Mouse (Mus musculus) testis, postnatal 14 days (tissue): ENCODE measurements at regions not wholly inside any gene's neighbourhood (a gene's known extent, or its start where the extent isn't known, plus 50 kb on each side); places are given as distances from the start of the nearest gene placed in this dataset.
"Not testable (repeated sequence)": the region's sequence is repeated elsewhere in the genome, so short reads cannot be mapped to it uniquely, and the experiment has no call there.

Source experiments
- DNase-seq: peaks from one replicate; pipeline ENCODE4 v3.0.0; 2021; ENCODE audit warnings: low spot score

DNA sequence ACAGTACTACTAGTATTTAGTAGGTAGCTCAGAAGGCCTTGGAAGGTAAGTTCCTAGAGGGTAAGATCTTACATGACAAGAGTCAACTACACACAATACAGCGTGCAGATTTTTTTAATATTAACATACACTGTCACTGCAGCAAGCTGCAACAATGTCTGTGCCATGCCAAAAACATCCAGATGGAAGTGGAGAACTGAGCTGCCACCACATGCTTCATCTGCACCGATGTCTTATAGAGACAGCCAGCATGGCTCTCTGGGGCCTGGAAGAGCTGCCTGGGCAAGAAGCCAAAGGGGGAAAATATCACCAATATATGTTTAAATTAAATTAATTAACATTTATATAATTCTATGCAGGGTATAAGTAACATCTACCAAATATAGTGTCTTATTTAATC is 795.3 kb downstream of the Cypt12 start:
- DNase-seq: no peak

DNA sequence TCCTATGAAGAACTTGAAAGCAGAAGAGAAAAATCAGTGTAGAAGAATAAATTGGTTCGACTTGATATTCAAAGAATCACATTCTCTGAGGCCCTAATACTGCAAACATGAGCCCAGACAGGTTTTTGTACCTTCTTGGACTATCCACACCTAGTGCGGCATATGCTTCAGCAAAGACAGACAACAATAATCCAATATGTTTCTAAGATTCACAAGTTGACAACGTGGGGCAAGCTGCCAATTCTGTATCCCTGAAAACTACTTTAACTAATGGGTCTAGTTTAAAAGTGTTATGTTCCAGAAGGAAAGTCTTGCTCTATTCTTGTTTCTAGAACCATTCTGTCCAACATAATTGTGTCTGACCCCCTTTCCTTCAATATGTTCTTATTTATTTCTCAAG is 796.0 kb downstream of the Cypt12 start:
- no peak for DNase-seq

DNA sequence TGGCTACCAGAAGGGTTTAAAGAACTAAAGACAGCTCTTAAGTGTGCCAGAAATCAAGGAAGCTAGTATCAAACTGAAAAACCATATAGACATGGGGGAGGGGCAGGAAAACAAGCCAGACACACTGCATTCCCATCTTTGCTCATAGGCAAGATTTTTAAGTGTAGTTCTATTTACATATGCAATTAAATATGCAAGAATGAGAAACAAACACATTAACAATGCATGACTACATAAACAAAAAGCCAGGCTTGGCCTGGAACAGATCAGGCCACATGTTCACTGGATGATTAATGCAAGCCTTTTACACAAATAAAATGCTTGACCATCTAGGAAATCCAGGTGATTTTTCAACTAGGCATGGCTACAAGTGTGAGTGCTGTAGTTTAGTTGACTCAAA is 798.0 kb downstream of the Cypt12 start:
- DNase-seq: no peak

DNA sequence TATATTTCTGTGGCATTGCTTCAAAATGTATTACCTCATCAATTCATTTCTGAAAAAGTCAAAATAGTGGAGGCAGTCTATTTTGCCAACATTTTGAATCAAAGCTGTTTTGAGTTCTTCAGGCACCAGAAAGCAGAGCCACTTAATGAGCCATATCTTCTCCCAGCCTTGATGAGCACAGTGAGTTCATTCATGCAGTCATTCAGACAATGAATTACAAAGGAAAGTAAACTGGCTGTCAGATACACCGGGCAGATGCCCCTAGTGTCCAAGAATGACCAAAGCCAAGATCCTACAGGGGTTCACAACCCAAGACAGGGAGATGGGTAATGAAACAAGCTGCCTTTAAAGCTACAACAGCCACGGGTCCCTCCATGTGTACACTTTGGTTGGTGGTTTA is 798.7 kb downstream of the Cypt12 start:
- DNase-seq: no peak

DNA sequence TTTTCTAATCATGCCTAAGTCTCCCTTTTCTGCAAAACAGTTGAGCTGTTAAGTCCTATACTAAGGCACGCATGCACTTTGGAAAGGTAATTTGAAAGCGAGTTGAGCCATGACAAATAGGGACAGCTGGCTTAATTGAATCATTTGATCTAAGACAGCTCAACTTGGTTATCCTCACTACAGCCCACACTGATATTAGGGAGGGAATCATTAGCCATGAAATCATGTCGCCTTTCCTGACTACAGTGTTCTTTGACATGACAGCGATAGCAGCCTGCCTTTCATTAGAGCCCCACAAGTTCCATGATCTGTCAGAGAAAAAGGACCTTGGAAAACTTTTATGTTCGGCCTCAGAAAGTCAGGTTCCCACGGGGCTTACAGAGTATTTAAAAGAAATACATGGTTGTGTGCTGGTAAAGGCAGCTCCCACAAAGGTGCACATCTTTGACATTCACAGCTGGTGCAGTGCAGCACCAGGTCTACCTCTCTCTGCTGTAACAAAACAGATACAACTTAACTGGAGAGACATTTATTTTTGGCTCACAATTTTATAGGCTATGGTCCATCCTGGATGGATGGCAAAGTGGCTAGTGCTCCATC is 803.5 kb downstream of the Cypt12 start:
- DNase-seq: no peak

DNA sequence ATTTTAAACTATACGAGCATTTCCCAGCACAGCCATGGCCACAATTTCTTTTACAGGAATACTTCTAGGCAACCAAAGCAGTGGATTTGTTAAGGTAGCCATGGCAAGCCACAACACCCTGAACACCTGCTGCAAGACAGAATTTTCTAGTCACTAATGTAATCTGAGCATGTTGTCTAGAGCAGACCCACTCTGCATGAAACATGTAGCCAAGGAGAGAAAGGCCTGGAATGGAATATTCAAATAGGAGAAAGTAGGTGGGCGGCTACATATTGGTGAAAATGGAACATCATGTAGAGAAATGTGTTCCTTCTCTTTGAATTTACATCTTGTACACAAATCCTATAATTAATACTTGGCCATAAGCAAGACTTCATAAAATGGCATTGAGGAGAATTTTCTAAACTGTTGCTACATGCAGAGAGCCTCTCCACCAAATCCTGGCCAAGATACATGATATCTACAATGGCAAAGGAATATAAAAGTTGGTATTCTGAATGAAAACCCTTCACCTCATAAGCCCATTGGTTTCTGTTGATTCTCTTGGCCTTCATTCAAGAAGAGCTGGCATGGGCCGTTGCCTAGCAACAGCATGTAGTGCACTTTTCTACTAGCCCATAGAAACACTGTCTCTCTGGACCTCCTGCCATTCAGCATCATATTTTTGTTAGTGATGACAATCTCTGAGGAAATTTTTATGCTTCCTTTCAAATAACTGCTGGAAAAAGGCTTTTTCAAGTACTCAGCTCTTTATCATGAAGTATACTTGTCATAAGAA is 816.3 kb downstream of the Cypt12 start:
- DNase-seq: no peak

DNA sequence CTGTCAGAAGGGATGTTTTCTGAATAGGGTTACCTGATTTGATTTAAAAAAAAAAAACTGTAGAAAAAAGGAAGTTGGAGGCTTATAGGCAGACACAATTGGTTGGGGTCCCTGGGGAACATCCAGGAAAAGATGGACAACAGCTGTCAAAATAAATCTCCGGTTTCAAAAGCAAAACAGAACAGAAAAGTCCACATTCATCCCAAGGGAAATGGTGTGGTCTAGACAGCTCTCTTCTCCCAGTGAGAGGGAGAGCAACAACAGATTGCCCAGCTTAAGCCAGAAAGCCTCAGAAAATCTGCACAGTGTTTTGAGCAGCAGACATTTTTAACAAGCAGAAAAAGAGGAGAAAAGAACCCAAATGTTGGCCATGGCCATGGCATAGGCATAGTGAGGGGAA is 830.3 kb downstream of the Cypt12 start:
- DNase-seq: no peak

DNA sequence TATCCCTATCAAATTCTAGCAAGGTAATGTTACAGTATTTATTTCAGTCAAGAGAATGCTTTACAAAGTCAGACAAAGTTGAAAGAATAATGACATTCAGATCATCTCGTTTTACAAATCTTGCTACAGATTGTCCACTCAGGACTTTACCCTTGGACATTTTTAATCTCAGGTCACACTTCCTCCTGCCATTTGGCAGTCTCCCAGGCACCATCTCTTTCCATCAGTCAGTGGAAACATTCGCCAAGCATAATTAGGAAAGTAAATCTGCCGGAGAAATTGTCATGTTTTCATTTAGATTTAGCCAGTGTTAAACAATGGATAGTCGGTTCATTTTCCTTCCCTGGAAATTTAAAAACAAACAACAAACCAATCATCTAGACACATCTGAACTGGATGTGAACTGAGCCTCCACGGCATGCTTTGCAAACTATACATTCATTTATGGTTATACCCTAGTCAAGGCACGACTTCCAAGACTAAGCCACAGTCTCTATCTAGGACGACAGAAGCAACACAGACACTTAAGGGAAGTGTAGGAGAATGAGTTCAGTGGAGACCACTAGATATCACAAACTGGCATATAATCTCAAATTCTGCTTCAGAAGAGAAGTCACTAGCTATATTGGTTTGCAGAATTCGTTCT is 839.4 kb downstream of the Cypt12 start:
- no peak for DNase-seq

DNA sequence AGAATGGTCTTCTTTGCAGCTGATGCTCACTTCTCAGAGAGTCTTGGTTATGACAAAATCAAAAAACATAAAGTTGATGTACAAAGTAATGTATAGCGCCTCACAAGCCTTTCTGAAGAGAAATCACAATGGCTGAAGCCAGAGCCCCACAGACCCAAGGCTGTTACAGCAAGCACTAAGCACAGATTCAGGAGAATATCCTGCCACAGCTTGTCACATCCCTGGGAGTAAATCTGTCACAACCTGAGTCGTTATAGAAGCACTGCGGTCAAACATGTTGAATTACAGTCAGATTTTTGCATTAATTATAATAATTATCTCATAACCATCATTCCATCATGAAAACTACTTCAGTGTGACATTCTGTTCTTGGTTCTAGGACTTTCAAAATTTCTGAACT is 825.7 kb downstream of the 1700064H15Rik start:
- DNase-seq: no peak

DNA sequence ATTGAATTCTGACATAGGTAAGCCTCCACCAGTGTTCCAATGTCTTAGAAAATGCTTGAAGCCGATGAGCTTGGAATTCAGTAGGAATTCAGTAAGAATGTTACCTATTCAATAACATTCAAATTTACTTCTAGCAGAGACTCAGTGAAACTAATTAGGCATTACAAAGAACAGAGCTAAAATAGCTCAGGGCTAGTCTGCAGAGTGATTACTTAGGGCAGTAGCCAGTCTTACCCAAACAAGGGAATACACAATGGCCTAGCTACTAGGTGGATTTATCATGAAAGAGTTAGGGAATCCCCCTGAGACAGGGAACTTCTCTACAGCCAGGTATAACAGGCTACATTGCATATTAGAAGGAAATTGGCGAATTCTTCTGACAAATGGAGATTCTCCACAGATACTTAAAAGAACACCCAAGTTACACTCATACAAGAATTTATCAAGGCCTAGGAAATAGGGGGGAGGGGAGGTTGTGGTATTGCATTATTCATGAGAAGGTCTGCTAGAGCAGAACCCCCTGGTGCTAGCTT is 799.6 kb downstream of the 1700064H15Rik start:
- DNase-seq: not testable (repeated sequence)

DNA sequence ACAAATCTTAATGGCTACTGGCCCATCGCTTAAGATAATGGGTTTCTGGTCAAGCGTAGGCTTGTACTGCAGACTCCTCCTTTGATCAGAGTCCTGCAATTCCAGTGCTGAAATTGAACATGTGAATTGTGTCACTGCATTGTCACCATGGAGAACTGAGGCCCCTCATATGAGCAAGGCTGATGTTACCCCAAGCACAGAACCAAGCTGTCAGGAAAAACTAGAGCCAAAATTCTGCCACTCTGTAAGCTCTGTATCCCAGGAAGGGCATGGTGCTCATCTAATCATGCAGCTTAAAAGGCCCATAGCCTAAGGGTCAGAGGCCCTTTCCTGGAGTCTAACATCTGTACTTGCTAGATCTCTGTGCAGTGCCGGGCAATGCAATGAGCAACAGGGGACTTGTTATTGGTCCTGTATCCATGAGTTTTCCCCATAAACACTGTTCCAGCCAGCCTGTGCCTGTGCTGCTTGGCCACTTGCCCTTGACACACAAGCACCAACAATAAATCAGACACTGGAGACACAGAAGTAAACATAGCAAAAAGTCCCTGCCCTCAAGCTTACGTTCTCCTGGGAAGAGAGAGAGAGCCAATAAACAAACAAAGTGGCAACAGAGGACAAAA is 760.2 kb downstream of the 1700064H15Rik start:
- no peak for DNase-seq

DNA sequence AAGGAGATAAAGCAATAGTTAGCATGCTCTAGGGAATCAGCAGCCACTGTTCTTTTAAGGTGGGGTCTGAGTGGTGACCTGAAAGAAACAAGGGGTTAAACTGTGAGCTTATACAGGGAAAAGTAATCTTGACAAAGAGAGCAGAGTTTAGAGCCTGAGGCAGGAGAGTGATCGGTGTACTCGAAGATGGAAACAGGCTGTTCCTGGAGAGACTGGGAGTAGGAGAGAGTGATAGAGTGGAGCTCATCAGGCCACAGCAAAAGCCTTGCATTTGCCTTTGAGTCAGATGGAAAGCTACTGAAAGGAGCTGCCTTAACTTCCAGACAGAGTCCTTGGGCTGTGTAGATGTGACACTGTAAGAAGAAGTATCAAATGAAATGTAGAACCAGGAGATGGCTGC is 759.7 kb downstream of the 1700064H15Rik start:
- DNase-seq: no peak

DNA sequence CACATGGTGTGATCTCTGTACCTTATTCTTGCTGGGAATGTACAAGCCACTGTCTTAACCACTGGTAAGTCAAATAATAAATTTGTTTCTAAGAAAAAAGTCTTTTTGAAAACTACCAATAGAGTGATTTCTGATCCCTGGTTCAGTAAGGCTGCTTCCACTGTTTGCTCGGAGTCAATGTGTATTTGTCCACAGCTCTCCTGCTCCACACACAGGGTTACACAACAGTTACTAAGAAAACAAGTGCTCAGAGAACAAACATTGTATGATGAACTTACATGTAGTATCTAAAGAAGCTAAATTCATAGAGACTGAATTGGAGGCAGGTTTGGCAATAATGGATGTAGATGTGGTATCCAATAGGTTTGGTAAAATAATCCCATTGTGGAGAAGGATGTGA is 751.4 kb downstream of the 1700064H15Rik start:
- no peak for DNase-seq

DNA sequence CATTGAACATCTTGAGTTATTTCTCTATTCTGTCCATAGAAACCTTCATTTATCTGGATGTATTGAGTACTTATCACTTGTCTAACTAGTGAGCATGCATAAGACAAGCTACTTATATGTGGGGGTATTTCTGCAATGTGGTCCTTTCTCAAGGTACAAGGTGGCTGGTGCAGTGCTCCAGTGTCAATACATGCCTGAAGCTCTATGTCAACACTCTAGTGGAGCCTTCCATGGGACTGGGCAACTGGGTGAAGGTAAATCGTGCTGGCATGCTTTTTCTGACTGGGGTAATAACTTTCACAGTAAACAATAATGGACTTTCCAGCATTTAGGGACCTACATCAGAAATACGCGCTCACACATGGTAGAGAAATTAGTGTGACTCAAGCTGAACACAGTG is 750.9 kb downstream of the 1700064H15Rik start:
- DNase-seq: no peak

DNA sequence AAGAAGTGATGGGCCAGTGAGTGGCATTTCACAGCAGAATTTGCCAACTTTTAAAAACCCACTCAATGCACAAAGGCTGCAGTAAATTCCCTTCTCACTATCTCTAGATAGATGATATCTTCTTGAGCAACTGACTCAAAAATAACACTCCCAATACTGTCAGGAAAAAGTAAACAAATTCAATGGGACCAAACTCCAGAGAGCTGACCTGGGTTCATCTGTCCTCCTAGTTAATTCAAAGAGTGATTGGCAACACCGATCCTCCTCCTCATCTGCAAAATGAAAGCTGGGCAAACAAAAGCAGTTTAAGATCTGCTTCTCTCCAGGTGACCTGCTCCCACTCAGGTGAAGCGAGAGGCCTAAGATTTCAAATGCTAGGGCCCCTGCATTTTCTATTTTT is 747.3 kb downstream of the 1700064H15Rik start:
- no peak for DNase-seq

DNA sequence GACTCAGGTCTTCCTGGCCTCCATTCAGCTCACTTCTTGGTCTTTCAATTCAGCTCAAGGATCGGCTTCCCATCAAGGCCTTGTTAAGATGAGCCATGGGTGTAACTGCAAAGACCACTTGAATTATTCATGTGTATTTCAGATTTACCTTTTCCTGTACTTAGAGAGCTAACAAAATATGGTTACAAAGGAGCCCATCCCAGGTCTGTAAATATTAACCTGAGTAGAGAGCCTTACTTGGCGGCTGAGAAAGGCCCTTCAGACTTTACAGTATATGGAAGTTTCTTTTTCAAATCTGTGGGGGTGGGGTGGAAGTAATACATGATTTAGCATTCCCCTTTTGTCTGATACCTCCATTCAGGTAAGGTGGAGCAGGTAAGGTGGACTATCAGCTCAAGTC is 735.7 kb downstream of the 1700064H15Rik start:
- DNase-seq: no peak

DNA sequence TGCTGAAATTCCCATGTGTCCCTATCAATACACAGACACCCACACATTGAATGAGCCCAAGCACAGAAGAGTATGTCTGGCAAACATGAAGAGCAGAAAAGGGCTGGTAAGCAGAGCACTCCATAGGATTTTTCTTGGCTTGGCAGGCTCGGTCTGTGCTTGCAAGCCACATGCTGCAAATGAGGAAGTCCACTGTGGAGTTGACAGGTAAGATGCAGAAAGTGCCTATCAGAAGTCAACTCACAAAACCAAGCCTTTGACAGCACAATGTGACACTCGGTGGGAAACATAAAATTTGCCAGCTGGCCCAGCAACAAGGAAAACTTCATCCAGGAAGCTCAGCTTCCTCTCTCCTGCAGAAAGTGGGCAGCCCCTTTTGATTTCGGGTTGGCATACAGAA is 722.7 kb downstream of the 1700064H15Rik start:
- no peak for DNase-seq

DNA sequence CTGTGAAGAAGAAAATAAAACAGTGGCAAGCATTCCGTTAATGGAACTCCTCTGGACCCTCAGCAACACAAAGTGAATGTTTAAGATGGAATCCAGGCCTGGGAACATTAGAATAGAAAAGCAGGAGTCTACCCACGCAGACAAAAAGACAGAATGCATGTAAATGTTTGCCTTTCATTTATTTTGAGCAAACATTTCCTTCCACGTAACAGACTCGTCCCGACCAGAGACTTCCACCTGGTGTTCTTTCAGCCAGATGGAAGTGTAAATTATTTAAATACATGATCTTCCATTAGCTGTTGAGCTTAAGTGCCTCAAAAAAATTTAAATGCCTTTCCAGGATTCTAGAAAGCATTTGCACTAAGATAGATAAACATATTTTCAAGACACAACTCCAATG is 722.3 kb downstream of the 1700064H15Rik start:
- DNase-seq: no peak

DNA sequence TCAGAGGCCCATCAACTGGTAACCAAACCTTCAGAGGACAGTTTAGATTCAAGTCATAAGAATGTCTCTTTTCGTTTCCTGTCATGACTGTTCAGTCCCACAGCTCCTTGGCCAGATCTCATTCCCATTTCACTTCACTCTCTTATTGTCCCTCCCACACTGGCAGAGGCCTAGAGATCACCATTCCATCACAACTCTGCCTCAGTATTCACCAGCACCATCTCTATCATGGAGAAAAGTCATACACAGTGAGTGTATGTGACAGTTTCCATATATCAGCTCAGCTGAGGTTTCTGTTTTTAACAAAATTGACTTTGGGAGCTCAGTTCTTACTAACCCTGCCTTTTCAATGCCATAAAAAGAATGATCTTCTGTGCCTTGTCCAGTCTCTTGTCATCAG is 719.7 kb downstream of the 1700064H15Rik start:
- no peak for DNase-seq

DNA sequence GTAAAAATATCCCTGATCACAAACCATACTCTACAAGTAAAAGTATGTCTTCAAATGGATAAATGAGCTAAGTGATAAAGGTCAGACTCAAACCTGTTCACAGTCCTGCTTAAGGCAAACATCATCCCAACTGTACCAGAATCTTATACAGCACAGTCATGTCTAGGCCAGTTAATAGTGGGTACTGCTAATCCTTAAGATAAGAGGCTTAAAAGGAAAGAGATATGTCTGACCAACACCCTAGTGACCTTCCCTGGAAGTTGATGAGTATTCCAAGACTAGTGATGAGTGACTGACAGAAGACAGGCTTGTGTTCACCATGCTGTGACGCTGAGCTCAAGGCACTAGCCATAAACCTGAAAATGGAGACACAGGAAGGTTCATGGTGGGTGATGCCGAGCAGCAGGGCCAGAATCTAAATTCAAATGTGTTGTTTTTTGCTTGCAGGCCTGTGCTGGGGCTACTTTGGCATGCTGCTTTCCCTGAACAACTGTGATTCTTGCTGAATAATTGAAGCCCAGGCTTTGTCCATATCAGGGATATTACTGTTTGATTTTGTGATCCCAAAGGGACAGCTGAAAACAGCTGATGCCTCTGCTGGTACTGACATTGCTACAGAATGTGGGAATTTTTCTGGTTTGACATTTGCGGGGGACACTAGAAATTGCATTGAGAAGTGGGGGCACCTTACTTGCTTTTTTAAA is 699.9 kb downstream of the 1700064H15Rik start:
- no peak for DNase-seq

DNA sequence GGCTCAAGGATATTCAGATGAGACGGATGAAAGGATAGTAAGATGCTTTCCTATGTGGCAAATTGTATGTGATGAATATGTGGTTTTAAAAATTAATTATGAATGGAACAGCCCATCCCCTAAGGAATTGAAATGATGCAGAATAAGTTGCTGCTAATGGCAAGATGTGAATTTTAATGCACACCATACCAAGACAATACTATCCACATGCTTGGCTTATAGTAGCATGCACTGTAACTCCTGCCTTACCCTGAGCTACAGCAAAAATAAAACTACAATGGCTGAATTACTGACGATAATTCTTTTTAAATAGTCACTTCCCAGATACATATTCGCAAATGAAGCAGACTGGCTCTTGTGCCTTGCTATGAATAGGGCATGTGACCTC is 699.4 kb downstream of the 1700064H15Rik start:
- DNase-seq: no peak
